Mouse (Mus musculus) intestine, embryonic 16.5 days (tissue): ENCODE measurements at regions not wholly inside any gene's neighbourhood (a gene's known extent, or its start where the extent isn't known, plus 50 kb on each side); places are given as distances from the start of the nearest gene placed in this dataset.
A peak's percentile ranks its signal among the peaks of the same experiment; 100 is the strongest.

Experiments used
- ATAC-seq: fragments of 200-750 bp; cut with Nextera tagmentation; 2 replicates; pipeline ENCODE4 v1.8.0; 2017; ENCODE audit warnings: moderate TSS enrichment, moderate library complexity
- H3K27ac ChIP-seq: fragments of 300-500 bp; sonication (generic); 2 replicates; pipeline ENCODE4 v1.5.1; 2014; ENCODE audit warnings: mild to moderate bottlenecking, low read length
- H3K27me3 ChIP-seq: fragments of 300-500 bp; sonication (generic); replicated peaks from 2 replicates; pipeline ENCODE4 v1.6.1; 2014; ENCODE audit warnings: low read length, control low read depth, mixed read lengths; ENCODE audit not compliant: control insufficient read depth, insufficient read depth
- H3K36me3 ChIP-seq: fragments of 300-500 bp; sonication (generic); 2 replicates; pipeline ENCODE4 v1.6.1; 2014; ENCODE audit warnings: low read length, control low read depth; ENCODE audit not compliant: control insufficient read depth, insufficient read depth
- H3K4me1 ChIP-seq: fragments of 300-500 bp; sonication (generic); 2 replicates; pipeline ENCODE4 v1.6.1; 2014; ENCODE audit warnings: low read length, control low read depth, mixed read lengths; ENCODE audit not compliant: control insufficient read depth, insufficient read depth
- H3K4me2 ChIP-seq: fragments of 300-500 bp; sonication (generic); 2 replicates; pipeline ENCODE4 v1.6.1; 2014; ENCODE audit warnings: low read depth, low read length, control low read depth
- H3K4me3 ChIP-seq: fragments of 300-500 bp; sonication (generic); 2 replicates; pipeline ENCODE4 v1.5.1; 2014; ENCODE audit warnings: mild to moderate bottlenecking, low read length
- H3K9ac ChIP-seq: fragments of 300-500 bp; sonication (generic); 2 replicates; pipeline ENCODE4 v1.6.1; 2014; ENCODE audit warnings: low read depth, low read length
- H3K9me3 ChIP-seq: fragments of 300-500 bp; sonication (generic); 2 replicates; pipeline ENCODE4 v1.6.1; 2016; ENCODE audit warnings: low read length, control low read depth; ENCODE audit not compliant: control insufficient read depth
- WGBS: fragments of 180-500 bp; shearing (Covaris S2); extraction: QIAGEN DNeasy Blood & Tissue Kit; methylation state at CpG from one replicate; pipeline ENCODE4 v1.1.7; 2014; 5-methylcytosine and 5-hydroxymethylcytosine counted together

DNA sequence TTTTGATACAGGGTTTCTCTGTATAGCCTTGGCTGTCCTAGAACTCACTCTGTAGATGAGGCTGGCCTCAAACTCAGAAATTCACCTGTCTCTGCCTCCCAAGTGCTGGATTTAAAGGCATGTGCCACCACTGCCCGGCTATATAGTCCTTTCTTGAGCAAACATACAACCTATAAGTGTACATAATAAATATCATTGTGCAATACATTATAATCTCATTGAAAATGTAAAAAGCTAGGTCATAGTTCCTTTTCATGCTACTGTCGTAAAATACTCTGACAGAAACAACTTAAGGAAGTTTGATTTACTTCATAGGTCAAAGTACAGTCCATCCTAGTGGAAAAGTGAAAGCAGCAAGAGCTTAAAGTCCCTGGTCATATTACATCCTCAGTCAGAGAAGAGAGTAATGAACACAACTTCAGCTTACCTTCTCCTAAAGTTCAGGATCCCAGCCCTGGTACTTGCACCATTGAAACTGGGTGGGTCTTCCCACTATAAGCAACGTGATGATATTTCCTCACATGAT lies 408.4 kb upstream of the Fam174a start:
- no peak overlapping the region for H3K4me2 ChIP-seq
- no peak overlapping the region for H3K9ac ChIP-seq
- H3K27ac ChIP-seq, result no peak overlapping the region
- no peaks in the 10 kb centered on the region for H3K36me3 ChIP-seq
- WGBS, result 66% methylated on average over 3 of the region's 3 CpGs
- ATAC-seq, result peak; percentile 91
- no peaks in the 10 kb centered on the region for H3K4me1 ChIP-seq
- H3K9me3 ChIP-seq, result no peaks in the 10 kb centered on the region
- no peaks in the 10 kb centered on the region for H3K27me3 ChIP-seq
- H3K4me3 ChIP-seq, result no peak overlapping the region

DNA sequence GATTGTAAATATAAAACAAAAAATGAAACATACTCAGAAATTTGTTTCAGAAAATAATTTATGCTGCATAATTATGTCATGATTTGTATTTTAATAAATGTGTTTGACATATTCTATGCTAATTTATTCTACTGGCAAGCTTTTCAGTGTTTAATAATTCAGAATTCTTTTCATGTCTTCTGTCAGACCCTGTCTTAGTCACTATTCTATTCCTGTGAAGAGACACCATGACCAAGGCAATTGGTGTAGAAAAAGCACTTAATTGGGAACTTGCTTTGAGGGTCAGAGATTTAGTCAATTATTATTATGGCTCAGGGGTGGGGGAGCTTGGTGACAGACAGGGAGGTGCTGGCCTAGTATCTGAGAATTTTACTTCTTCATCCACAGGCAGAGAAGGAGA lies 402.6 kb upstream of the Fam174a start:
- Histone ChIP-seq H3K4me2 (no peak overlapping the region), H3K9me3 (no peaks in the 10 kb centered on the region), H3K4me3 (no peak overlapping the region), H3K9ac (no peak overlapping the region), H3K27me3 (no peaks in the 10 kb centered on the region), H3K4me1 (no peaks in the 10 kb centered on the region), H3K27ac (no peak overlapping the region), H3K36me3 (no peaks in the 10 kb centered on the region)
- ATAC-seq, result no peak
